Mouse (Mus musculus): ENCODE measurements around the gene Nsmce4a. TPM values are rescaled to one million over a fixed set of nuclear protein-coding genes. Genes with fewer than 3 reads are reported as not detected.

Gene Nsmce4a
- polyA plus RNA-seq, 1 experiment, result 55.3 TPM

DNA sequence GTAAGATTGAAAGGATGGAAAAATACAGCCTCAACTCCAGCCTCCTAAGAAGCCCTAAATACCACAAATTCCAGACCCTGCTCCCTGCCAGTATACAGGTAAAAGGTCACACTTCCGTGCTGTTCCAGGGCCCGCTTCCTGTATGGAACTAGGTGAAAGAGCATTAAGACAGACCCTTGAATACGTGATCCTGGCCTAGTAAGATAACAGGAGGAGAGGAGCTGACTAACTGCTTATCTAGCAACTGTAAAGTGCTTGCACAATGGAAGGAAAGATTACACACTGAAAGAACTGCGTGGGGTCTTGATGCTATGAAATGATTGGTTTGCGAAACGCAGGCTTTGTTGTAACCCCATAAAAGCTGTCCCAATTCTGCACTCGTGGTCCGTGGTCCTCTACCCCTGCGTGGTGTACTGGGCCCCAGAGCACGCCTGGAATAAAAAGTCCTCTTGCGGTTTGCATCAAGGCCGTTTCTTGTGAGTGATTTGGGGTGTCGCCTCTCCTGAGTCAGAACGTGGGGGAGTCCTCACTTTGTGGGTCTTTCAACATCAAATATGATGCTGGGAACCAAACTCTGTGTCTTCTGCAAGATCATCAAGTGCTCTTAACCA, 52.0 kb downstream of the Nsmce4a start:
- H3K4me1 ChIP-seq (ENCODE audit: control insufficient read depth, insufficient read depth, low read length), result peaks cover 16% of the 10 kb centered on the region
- TF ChIP-seq CTCF (IDR thresholded peaks at IDR 0.05; ENCODE audit: low read depth, low read length), result no peak
- TF ChIP-seq POLR2A (IDR thresholded peaks at IDR 0.05; ENCODE audit: borderline replicate concordance, low read depth, low read length), result no peak
- no peak overlapping the region for H3K4me3 ChIP-seq (ENCODE audit: insufficient read depth, low read length)
- no peak overlapping the region for H3K27ac ChIP-seq (ENCODE audit: insufficient read depth, low read depth, low read length)

DNA sequence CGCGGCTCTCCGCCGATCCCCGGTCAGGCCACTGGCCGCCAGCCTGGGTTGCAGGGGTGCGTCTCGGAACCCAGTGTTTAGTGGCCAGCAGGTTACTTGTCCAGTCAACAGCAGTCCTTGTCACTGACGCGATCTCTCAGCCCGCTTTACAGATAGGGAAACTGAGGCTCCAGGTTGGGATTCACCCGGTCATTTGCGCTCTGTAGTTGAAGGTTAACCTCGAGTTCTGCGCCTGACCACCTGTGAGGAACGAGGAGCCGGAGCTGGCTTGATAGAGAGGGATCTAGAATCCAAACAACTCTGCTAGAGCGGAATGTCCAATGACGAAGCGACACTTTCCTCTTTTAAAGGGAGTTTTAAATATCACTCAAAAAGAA, 52.9 kb downstream of the Nsmce4a start, which contains the start of gene Ate1:
Gene Ate1, minus strand, starts transcription at position 321 of the 377 bp plus-strand sequence.
- H3K4me1 ChIP-seq (ENCODE audit: control insufficient read depth, insufficient read depth, low read length), result peaks cover 17% of the 10 kb centered on the region
- no peak for TF ChIP-seq CTCF (IDR thresholded peaks at IDR 0.05; ENCODE audit: low read depth, low read length)
- TF ChIP-seq POLR2A (IDR thresholded peaks at IDR 0.05; ENCODE audit: borderline replicate concordance, low read depth, low read length), result no peak
- H3K27ac ChIP-seq (ENCODE audit: insufficient read depth, low read depth, low read length), result peak within 1 kb of the TSS; percentile 88
- H3K4me3 ChIP-seq (ENCODE audit: insufficient read depth, low read length), result peak within 1 kb of the TSS; percentile 85

DNA sequence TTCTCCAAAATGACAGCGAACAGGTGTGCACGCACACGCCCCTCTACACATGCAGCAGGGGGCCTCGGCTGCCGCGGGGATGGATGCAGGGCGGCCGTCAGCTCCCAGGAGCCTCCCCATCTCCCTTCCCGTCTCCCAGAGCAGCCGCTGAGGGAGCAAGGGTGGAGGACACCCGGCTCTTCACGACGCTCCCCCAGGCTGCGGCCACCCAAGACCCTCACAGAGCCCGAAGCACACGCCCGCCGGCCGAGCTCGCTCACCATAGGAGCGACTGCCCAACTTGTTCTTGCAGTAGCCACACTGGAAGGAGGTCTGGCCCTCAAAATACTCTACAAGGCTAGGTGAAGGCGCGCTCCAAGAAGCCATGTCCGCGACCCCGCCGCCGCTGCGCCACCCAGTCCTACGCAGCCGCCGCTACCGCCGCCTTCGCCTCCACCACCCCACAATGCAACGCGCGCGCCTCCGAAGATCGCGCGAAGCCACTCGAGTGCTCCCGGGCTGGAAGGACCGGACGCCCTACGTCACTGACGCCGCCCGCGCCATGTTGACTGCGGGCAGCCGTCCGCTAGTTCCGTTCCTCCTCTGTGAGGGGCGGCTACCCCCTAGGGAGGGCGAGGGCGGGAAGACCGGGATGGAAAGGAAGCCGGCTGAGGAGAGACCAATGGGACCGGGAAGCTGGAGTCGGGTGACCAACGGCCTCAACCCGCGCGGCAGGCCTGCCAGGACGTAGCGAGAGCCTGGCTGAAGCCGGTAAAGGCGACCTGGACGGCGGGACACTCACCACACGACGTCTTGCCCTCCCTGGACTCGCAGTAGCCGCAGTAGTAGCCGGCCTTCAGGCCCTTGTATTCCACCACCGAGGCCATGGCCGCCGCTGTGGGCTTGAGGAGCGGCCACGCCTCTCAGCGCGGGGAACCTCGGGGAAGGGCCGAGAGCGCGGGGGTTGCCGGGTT, 53.5 kb downstream of the Nsmce4a start:
- Histone ChIP-seq H3K4me1 (ENCODE audit: control insufficient read depth, insufficient read depth, low read length) (peaks cover 17% of the 10 kb centered on the region), H3K4me3 (ENCODE audit: insufficient read depth, low read length) (peak overlapping the region; percentile 85), H3K27ac (ENCODE audit: insufficient read depth, low read depth, low read length) (peak overlapping the region; percentile 88)
- TF ChIP-seq CTCF (IDR thresholded peaks at IDR 0.05; ENCODE audit: low read depth, low read length) (no peak), POLR2A (IDR thresholded peaks at IDR 0.05; ENCODE audit: borderline replicate concordance, low read depth, low read length) (no peak)

DNA sequence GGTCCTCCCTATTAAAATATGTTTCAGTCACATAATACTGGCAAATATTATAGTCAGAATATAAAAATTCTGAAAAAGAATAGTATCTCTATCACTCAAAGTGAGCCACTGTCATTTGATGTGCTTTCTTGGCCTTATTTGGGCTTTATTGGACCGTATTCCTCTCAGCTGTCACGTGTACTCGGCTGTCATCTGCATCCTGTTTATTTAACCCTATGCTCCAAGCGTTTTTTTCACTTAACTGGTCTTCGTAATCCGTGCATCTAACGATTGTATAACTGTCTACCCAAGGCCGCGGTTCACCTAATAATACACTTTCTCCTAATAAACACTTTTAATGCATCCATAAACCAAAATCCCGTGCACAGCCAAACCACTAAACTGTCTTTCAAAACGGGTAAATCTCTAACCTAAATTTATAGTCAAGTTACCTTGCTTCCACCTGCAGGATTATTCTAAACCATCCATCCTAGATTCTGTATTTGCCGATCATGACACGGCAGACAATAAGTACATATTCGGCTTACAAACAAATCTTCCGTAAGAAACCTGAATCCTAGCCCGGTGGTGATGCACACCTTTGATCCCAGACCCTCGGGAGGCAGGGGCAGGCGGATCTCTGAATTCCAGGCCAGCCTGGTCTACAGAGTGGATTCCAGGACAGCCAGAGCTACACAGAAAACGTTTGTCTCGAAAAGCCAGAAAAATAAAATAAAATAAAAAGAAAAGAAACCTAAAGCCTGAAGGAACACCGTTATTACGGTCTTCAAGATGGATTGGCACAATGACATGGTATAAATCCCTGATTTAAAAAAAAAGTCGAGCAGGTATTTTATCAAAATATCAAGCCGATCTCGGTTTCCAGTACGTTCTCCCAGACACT, 54.5 kb downstream of the Nsmce4a start:
- Histone ChIP-seq H3K27ac (ENCODE audit: insufficient read depth, low read depth, low read length) (no peak overlapping the region), H3K4me1 (ENCODE audit: control insufficient read depth, insufficient read depth, low read length) (peaks cover 15% of the 10 kb centered on the region), H3K4me3 (ENCODE audit: insufficient read depth, low read length) (peak overlapping the region; percentile 85)
- TF ChIP-seq CTCF (IDR thresholded peaks at IDR 0.05; ENCODE audit: low read depth, low read length) (no peak), POLR2A (IDR thresholded peaks at IDR 0.05; ENCODE audit: borderline replicate concordance, low read depth, low read length) (no peak)

DNA sequence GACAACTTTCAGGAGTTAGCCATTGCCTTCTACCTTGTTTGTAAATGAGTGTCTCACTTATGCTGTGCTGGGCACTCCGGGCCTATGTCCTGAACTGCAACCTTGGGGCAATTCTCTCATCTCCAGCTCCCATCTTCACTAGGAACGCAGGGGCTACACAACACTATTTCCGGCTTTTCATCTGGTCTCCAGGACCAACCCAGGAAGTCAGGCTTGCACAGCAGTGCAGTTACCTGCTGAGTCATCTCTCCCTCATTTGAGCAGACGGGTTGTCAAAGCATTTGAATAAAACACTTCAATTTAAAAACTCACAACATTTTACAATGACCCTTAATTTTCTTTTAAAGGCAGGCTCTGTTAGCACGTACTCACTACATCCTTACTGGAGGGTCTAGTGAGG, 62.7 kb downstream of the Nsmce4a start:
- Histone ChIP-seq H3K27ac (ENCODE audit: insufficient read depth, low read depth, low read length) (no peak overlapping the region), H3K4me3 (ENCODE audit: insufficient read depth, low read length) (no peak overlapping the region), H3K4me1 (ENCODE audit: control insufficient read depth, insufficient read depth, low read length) (peaks cover 6% of the 10 kb centered on the region)
- TF ChIP-seq CTCF (IDR thresholded peaks at IDR 0.05; ENCODE audit: low read depth, low read length), result no peak
- TF ChIP-seq POLR2A (IDR thresholded peaks at IDR 0.05; ENCODE audit: borderline replicate concordance, low read depth, low read length), result no peak

DNA sequence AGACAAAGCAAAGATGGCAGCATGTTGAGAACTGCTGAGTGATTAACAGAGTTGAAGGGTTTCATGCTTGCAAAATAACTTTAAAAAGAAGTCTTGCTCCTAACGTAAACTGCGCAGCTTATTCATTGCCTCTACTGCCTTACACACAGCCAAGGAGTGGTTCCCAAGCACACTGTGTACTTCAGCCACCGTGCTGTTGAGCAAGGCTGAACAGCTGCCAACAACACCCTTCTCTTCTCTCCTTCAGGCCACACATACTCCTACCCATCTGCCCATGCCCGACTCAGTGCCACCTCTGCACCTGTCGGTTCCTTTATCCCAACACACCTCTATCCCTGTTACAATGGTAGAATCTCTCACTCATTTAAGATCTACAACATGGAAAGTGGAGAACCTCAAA, 69.9 kb downstream of the Nsmce4a start:
- no peak for TF ChIP-seq CTCF (IDR thresholded peaks at IDR 0.05; ENCODE audit: low read depth, low read length)
- TF ChIP-seq POLR2A (IDR thresholded peaks at IDR 0.05; ENCODE audit: borderline replicate concordance, low read depth, low read length), result no peak
- no peaks in the 10 kb centered on the region for H3K4me1 ChIP-seq (ENCODE audit: control insufficient read depth, insufficient read depth, low read length)
- no peak overlapping the region for H3K4me3 ChIP-seq (ENCODE audit: insufficient read depth, low read length)
- no peak overlapping the region for H3K27ac ChIP-seq (ENCODE audit: insufficient read depth, low read depth, low read length)

DNA sequence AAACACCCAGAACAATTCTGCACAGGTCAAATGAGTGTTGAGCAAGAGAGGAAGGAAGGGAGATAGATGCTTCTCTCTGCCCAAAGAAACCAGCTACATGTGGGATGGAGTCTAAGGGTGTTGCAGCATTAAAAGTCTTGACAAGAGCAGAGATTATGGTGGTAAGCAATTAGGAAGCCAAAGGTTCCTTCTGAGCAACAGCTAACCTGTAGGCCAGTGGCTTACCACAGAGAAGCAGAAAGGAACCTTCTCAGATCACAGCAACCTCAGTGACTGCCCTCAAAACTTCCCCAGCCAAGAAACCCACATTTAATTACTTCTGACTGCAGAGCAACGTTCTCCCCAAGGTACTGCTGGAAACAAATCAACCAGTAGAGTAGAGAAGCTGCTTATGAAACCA, 71.4 kb downstream of the Nsmce4a start:
- H3K27ac ChIP-seq (ENCODE audit: insufficient read depth, low read depth, low read length), result no peak overlapping the region
- TF ChIP-seq CTCF (IDR thresholded peaks at IDR 0.05; ENCODE audit: low read depth, low read length), result no peak
- no peak for TF ChIP-seq POLR2A (IDR thresholded peaks at IDR 0.05; ENCODE audit: borderline replicate concordance, low read depth, low read length)
- H3K4me3 ChIP-seq (ENCODE audit: insufficient read depth, low read length), result no peak overlapping the region
- 0 out of 2 replicates have a peak, but pooled peaks cover 2% of the 10 kb centered on the region for H3K4me1 ChIP-seq (ENCODE audit: control insufficient read depth, insufficient read depth, low read length)

DNA sequence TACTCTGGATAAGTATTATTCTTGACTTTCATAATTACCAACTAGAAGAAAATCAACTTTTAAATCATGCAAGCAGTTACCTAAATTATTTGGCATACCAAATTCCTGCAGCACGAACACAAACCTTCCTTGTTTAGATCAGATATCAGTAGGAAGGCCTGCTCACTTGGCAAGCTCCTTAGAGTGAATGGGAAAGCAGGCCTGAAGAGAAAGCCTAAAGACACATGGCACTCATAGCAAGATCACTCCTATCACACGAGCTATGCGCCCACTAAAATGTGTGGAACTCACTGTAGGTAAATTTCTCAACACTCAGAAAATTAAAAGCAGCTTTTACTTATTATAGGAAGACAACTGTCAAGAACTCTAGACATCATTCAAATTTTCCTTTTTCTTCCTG, 79.6 kb downstream of the Nsmce4a start:
- TF ChIP-seq POLR2A (IDR thresholded peaks at IDR 0.05; ENCODE audit: borderline replicate concordance, low read depth, low read length), result no peak
- TF ChIP-seq CTCF (IDR thresholded peaks at IDR 0.05; ENCODE audit: low read depth, low read length), result no peak
- peaks cover 14% of the 10 kb centered on the region for H3K4me1 ChIP-seq (ENCODE audit: control insufficient read depth, insufficient read depth, low read length)
- no peak overlapping the region for H3K27ac ChIP-seq (ENCODE audit: insufficient read depth, low read depth, low read length)
- H3K4me3 ChIP-seq (ENCODE audit: insufficient read depth, low read length), result no peak overlapping the region

DNA sequence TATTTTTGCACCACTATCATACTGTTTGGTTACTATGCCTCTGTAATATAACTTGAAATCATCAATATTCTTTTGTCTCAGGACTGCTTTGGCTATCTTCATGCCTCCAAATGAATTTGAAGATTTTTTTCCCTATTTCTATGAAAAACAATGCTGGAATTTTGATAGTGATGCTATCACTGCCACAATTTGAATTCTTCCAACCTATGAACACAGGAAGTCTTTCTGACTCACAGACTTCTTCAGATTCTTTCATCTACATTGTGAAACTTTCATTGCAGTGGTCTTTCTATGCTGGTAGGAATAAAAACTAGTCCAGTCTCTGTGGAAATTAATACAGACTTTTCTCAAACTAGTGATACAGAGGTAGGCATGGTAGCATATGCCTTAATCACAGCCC, 80.9 kb downstream of the Nsmce4a start:
- TF ChIP-seq CTCF (IDR thresholded peaks at IDR 0.05; ENCODE audit: low read depth, low read length), result no peak
- no peak for TF ChIP-seq POLR2A (IDR thresholded peaks at IDR 0.05; ENCODE audit: borderline replicate concordance, low read depth, low read length)
- Histone ChIP-seq H3K4me1 (ENCODE audit: control insufficient read depth, insufficient read depth, low read length) (peaks cover 12% of the 10 kb centered on the region), H3K27ac (ENCODE audit: insufficient read depth, low read depth, low read length) (no peak overlapping the region), H3K4me3 (ENCODE audit: insufficient read depth, low read length) (no peak overlapping the region)

Other genes starting within 250 kb of the Nsmce4a start
- gene Ate1, start 52.7 kb downstream of the Nsmce4a start, polyA plus RNA-seq (2012; ENCODE audit: insufficient read depth, insufficient read length, missing spikeins), result 37.7 and 41.0 TPM in 2 replicates
- 2.9 and 3.9 TPM in 2 replicates for gene Tacc2, start 4.3 kb upstream of the Nsmce4a start, polyA plus RNA-seq (2012; ENCODE audit: insufficient read depth, insufficient read length, missing spikeins)
- not detected in 2 replicates for gene Btbd16, start 201.0 kb upstream of the Nsmce4a start, polyA plus RNA-seq (2012; ENCODE audit: insufficient read depth, insufficient read length, missing spikeins)